Mouse (Mus musculus) forebrain, embryonic 11.5 days (tissue): Measurements from ENCODE around the gene Cd151. TPM values are rescaled to one million over a fixed set of nuclear protein-coding genes. Genes with fewer than 3 reads are reported as not detected.
"Not testable (repeated sequence)": the region's sequence is repeated elsewhere in the genome, so short reads cannot be mapped to it uniquely, and the experiment has no call there.

ENCODE experiments used
- ATAC-seq: fragments of 200-750 bp; cut with Nextera tagmentation; replicated peaks from 2 replicates; pipeline ENCODE4 v1.8.0; 2017; ENCODE audit warnings: moderate TSS enrichment; ENCODE audit not compliant: low FRiP score
- DNase-seq: peaks from one replicate; pipeline ENCODE4 v3.0.0-alpha.2; 2017; ENCODE audit warnings: low spot score
- H3K27ac ChIP-seq: fragments of 300-500 bp; sonication (generic); 2 replicates; pipeline ENCODE4 v1.5.1; 2014; ENCODE audit warnings: low read depth, low read length
- H3K27me3 ChIP-seq: fragments of 300-500 bp; sonication (generic); 2 replicates; pipeline ENCODE4 v1.6.1; 2014; ENCODE audit warnings: mild to moderate bottlenecking, low read length, mixed read lengths; ENCODE audit not compliant: control insufficient read depth, insufficient read depth
- H3K36me3 ChIP-seq: fragments of 300-500 bp; sonication (generic); 2 replicates; pipeline ENCODE4 v1.6.1; 2014; ENCODE audit warnings: mild to moderate bottlenecking, low read length, moderate library complexity, mixed read lengths; ENCODE audit not compliant: control insufficient read depth, insufficient read depth
- H3K4me1 ChIP-seq: fragments of 300-500 bp; sonication (generic); replicated peaks from 2 replicates; pipeline ENCODE4 v1.6.1; 2014; ENCODE audit warnings: low read length, mixed read lengths; ENCODE audit not compliant: control insufficient read depth, insufficient read depth
- H3K4me2 ChIP-seq: fragments of 300-500 bp; sonication (generic); 2 replicates; pipeline ENCODE4 v1.6.1; 2014; ENCODE audit warnings: low read depth, mild to moderate bottlenecking, low read length, moderate library complexity, mixed read lengths; ENCODE audit not compliant: severe bottlenecking
- H3K4me3 ChIP-seq: fragments of 300-500 bp; sonication (generic); 2 replicates; pipeline ENCODE4 v1.5.1; 2014; ENCODE audit warnings: low read depth, low read length
- H3K9ac ChIP-seq: fragments of 300-500 bp; sonication (generic); 2 replicates; pipeline ENCODE4 v1.6.1; 2014; ENCODE audit warnings: low read length
- H3K9me3 ChIP-seq: fragments of 300-500 bp; sonication (generic); 2 replicates; pipeline ENCODE4 v1.6.1; 2016; ENCODE audit warnings: low read length, mixed read lengths; ENCODE audit not compliant: control insufficient read depth
- WGBS: fragments of 180-500 bp; shearing (Covaris S2); extraction: QIAGEN DNeasy Blood & Tissue Kit; methylation state at CpG from one replicate; pipeline ENCODE4 v1.1.7; 2014; 5-methylcytosine and 5-hydroxymethylcytosine counted together
- polyA plus RNA-seq: library from polyadenylated mRNA; unstranded; fragments of >200 nt; fragmentation: Nextera tagmentation; extraction: Ambion mirVana; gene quantifications from 2 replicates; pipeline ENCODE4 v1.2.1, GENCODE M21; 2014

Cd151 gene
- polyA plus RNA-seq, 1 experiment from 2014 or later: 40.3 TPM

DNA sequence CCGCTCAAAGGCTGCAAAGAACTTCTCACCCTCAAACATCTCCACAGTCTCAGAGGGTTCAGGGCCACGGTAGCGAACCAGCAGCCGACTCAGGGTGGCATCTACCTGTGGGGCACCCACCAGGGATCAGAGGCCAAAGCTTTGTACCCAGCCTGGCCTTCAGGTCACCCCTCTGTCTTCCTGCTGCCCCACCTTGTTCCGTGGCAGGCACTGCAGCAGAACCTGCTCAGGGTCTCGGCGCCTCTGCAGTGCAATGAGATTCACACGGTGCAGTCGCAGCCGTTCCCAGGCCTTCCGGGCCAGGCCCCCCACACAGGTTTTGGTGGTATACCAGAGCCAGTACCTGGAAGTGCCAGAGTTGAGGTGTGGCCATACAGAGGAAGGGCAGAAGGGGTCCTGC is 27.4 kb upstream of the Cd151 start:
- H3K4me2 ChIP-seq: no peak overlapping the region
- 97% methylated on average over 11 of the region's 11 CpGs for WGBS
- H3K9ac ChIP-seq: no peak overlapping the region
- no peaks in the 10 kb centered on the region for H3K9me3 ChIP-seq
- no peak overlapping the region for H3K27ac ChIP-seq
- H3K27me3 ChIP-seq: no peaks in the 10 kb centered on the region; the same call in 1 of the 2 replicates
- peaks cover 2% of the 10 kb centered on the region; the same call in 1 of the 2 replicates for H3K36me3 ChIP-seq
- peaks cover 29% of the 10 kb centered on the region for H3K4me1 ChIP-seq
- no peak for DNase-seq
- no peak overlapping the region for H3K4me3 ChIP-seq
- ATAC-seq: no peak

DNA sequence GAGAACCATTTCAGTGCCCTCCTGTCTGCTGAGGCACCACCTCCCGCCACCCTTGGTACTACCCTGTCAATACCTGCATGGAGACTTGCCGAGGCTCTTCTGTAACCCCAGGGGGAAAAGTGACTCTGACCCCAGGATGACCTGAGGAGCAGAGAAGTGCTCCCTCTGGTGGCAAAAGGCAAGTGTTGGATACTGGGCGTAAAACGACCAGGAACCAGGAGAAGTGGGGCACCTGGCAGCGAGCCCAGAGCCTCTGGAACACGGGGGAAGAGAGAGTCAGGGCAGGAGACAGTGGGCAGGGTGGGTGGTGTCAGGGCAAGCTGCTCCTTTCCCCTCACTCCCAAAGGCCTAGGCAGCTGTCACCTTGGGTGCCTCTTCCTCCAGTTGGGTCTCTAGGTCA is 26.6 kb upstream of the Cd151 start:
- Histone ChIP-seq H3K9ac (no peak overlapping the region), H3K4me1 (peaks cover 23% of the 10 kb centered on the region), H3K36me3 (peaks cover 2% of the 10 kb centered on the region; the same call in 1 of the 2 replicates), H3K4me3 (no peak overlapping the region), H3K27ac (no peak overlapping the region), H3K27me3 (no peaks in the 10 kb centered on the region; the same call in 1 of the 2 replicates), H3K4me2 (no peak overlapping the region), H3K9me3 (no peaks in the 10 kb centered on the region)
- DNase-seq: no peak
- no peak for ATAC-seq
- WGBS: 42% methylated on average over 6 of the region's 6 CpGs

DNA sequence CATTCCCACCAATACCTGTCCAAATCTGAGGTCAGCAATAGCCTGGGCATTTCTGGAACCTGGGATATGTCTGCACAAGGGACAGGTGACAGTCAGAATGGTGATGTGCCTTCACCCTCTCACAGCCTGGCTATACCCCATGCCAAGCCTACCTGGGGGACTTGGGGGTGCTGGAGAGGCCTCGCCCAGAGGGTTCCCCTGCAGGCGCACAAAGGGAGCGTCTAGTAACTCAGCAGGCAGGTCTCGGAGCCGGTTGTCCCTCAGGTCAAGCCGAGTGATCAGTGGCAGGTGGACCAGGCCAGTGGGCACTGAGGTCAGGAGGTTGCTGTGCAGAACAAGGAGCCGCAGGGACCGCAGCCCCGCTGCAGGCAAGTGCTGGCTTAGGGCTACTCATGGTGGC is 25.7 kb upstream of the Cd151 start:
- Histone ChIP-seq H3K9me3 (no peaks in the 10 kb centered on the region), H3K27me3 (no peaks in the 10 kb centered on the region; the same call in 1 of the 2 replicates), H3K36me3 (peaks cover 2% of the 10 kb centered on the region; the same call in 1 of the 2 replicates), H3K4me3 (no peak overlapping the region), H3K27ac (no peak overlapping the region), H3K4me2 (no peak overlapping the region), H3K4me1 (peaks cover 21% of the 10 kb centered on the region), H3K9ac (no peak overlapping the region; the same call in 1 of the 2 replicates)
- WGBS: 96% methylated on average over 9 of the region's 9 CpGs
- ATAC-seq (no peak), DNase-seq (peak; percentile 51)

DNA sequence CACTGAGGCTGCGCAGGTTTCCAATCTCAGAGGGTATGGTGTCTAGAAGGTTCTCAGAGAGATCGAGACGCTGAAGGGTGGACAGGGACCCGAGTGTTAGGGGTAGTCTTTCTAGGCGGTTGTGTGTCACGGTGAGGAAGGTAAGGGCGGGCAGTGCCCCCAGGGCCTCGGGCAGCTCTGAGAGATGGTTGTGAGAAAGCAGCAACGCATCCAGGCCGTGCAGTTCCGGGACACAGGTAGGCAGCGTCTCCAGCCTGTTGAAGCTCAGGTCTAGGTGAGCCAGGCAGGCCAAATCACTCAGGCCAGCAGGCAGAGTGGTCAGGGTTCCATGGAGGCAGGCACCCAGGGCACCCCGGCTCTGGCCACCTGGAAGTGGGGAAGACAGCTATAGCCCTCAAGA is 25.0 kb upstream of the Cd151 start:
- peak overlapping the region; percentile 80 for H3K4me2 ChIP-seq
- ATAC-seq (no peak), DNase-seq (no peak)
- no peaks in the 10 kb centered on the region for H3K9me3 ChIP-seq
- H3K36me3 ChIP-seq: peaks cover 2% of the 10 kb centered on the region; the same call in 1 of the 2 replicates
- 93% methylated on average over 13 of the region's 13 CpGs for WGBS
- H3K27me3 ChIP-seq: no peaks in the 10 kb centered on the region; the same call in 1 of the 2 replicates
- H3K9ac ChIP-seq: peak overlapping the region; percentile 71
- peaks cover 15% of the 10 kb centered on the region for H3K4me1 ChIP-seq
- peak overlapping the region; percentile 40 for H3K4me3 ChIP-seq
- no peak overlapping the region for H3K27ac ChIP-seq

DNA sequence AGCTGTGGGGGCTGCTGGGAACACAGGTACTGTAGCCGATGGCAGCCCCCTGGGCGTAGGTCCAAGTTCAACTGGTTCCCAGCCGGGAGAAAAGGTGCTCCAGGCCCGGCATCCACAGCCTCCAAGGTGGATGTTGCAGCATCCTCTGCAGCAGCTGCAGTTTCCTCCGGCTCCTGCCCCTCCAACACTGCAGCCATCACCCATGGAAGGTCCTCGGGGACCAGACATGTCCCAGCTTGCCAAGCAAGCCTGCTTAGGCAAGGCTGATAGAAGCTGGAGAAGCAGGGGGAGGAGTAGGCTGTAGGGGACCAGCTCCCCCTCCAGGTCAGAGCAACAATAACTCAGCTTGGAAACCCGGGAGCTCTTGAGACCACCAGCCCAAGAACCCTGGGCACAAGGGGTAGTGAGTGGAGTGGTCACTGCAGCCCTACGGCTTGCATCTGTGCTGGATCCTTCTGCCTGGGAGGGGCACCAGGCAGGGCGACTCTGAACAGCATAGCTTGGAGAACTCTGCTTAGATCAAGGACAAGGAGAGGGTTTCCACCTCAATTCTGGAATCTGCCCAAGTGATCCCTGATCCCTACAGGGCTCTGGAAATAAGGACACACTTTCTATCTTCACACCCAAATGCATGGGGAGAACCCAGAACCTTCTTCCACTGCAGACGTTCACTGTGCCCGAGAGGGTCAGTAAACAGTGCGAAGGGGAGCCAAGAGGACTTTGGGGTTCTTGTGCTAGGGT is 23.9 kb upstream of the Cd151 start:
- peak; percentile 72 for DNase-seq
- peaks cover 13% of the 10 kb centered on the region for H3K4me1 ChIP-seq
- 0 out of 2 replicates have a peak, but pooled peaks have one; percentile 3 for ATAC-seq
- no peaks in the 10 kb centered on the region; the same call in 1 of the 2 replicates for H3K27me3 ChIP-seq
- peaks cover 2% of the 10 kb centered on the region; the same call in 1 of the 2 replicates for H3K36me3 ChIP-seq
- H3K9me3 ChIP-seq: no peaks in the 10 kb centered on the region
- H3K4me3 ChIP-seq: peak overlapping the region; percentile 40
- H3K4me2 ChIP-seq: peak overlapping the region; percentile 80
- H3K27ac ChIP-seq: peak overlapping the region; percentile 37; the same call in 1 of the 2 replicates
- H3K9ac ChIP-seq: peak overlapping the region; percentile 71
- 36% methylated on average over 12 of the region's 12 CpGs for WGBS

DNA sequence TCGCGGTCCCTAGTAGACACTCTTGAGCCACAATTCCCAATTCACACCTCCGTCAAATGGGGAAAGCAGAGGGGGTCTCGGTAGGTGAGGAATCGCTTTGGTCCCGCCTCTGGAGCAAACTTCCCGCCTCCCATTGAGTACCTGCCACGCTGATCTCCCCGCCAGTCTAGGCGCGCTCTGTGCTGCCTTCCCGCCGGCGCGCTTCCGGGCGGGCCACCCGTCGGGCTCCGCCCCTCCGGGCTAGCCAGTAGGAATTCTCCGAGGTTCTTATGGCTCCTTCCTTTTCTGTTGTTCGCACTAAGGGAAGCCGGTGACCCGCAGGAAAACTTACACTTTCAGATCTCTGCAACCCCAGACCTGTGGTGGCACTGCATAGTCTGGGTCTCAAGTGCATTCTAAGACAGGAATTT is 23.4 kb upstream of the Cd151 start, which contains the start of gene Pidd1:
Gene Pidd1 (minus strand): TSS at position 198 of the 410 bp plus-strand sequence.
- Histone ChIP-seq H3K27ac (peak within 1 kb of the TSS; percentile 37; the same call in 1 of the 2 replicates), H3K9ac (peak within 1 kb of the TSS; percentile 71), H3K4me3 (peak within 1 kb of the TSS; percentile 40), H3K9me3 (no peaks in the 10 kb centered on the region), H3K27me3 (no peaks in the 10 kb centered on the region; the same call in 1 of the 2 replicates), H3K4me2 (peak within 1 kb of the TSS; percentile 80), H3K36me3 (no peaks in the 10 kb centered on the region; the same call in 1 of the 2 replicates), H3K4me1 (peaks cover 15% of the 10 kb centered on the region)
- ATAC-seq (peak; percentile 44), DNase-seq (peak; percentile 87)
- WGBS: under 1% methylated on average over 25 of the region's 25 CpGs

DNA sequence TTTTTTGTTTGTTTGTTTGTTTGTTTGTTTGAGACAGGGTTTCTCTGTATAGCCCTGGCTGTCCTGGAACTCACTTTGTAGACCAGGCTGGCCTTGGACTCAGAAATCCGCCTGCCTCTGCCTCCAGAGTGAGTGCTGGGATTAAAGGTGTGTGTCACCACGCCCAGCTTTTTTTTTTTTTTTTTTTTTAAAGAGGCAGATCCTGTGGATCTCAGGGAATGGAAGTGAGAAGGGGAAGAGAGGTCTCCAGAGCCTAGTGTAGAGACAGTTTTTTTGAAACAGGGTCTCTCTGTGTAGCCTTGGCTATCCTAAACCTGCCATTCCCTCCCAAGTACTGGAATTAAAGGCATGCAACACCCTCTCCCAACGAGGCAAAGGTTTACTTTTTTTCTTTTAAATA is 20.8 kb upstream of the Cd151 start:
- not testable (repeated sequence) for H3K9me3 ChIP-seq, H3K36me3 ChIP-seq, H3K9ac ChIP-seq, H3K27ac ChIP-seq, H3K27me3 ChIP-seq, DNase-seq, ATAC-seq
- Histone ChIP-seq H3K4me2 (peak overlapping the region; percentile 75; the same call in 1 of the 2 replicates), H3K4me1 (peaks cover 15% of the 10 kb centered on the region), H3K4me3 (0 out of 2 replicates have a peak overlapping the region, but pooled peaks have one; percentile 77)
- 89% methylated on average over 3 of the region's 3 CpGs for WGBS

DNA sequence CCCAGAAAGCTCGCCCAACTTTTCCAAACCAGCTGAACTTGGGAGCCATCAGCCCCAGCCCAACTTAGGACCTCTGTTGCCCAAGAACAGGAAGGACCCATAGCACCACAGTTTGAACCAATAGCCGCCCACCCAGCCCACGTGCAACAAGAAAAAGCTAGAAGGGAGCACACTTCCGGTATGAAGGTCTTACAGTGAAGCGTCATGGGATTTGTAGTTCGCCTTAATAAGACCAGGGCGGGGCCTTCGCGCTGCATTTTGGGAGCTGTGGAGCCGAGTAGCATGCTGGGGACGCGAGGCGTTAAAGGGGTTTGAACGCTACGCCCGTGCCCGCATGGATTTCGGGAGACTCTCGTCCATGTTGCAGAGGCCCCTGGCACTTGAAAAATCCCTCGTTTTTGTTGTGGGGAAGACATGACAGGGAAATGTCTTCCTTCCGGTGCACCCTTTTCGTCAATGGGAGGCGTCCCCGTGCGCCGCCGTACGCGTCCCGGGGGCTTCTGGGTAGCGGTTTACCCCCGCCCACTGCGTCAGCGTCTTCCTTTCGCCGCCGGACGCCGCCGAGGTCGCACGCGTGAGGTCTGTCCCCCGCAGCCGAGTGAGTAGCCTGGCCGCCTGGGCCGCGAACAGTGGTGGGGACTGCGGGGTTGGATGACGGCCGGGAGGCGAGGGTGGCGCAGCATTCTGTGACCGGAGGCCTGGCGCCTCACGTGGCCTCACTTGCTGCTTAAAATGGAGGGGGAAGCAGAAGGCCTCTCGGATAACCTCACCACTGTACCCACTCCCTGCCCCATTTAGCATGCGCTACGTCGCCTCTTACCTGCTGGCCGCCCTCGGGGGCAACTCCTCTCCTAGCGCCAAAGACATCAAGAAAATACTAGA is 19.8 kb upstream of the Cd151 start, which contains the start of gene Rplp2:
Gene Rplp2 (plus strand): TSS at position 261 of the 882 bp plus-strand sequence.
- under 1% methylated on average over 63 of the region's 63 CpGs for WGBS
- Histone ChIP-seq H3K4me2 (peak within 1 kb of the TSS; percentile 75), H3K27me3 (no peaks in the 10 kb centered on the region), H3K9ac (peak within 1 kb of the TSS; percentile 86), H3K27ac (peak within 1 kb of the TSS; percentile 50; the same call in 1 of the 2 replicates), H3K36me3 (peaks cover 3% of the 10 kb centered on the region; the same call in 1 of the 2 replicates), H3K4me3 (peak within 1 kb of the TSS; percentile 77), H3K9me3 (no peaks in the 10 kb centered on the region), H3K4me1 (peaks cover 15% of the 10 kb centered on the region)
- DNase-seq (peak; percentile 93), ATAC-seq (peak; percentile 90)
